Mouse (Mus musculus) mature B cell (primary cell): ENCODE data around the gene Klhl33.
"Not testable (repeated sequence)": the region's sequence is repeated elsewhere in the genome, so short reads cannot be mapped to it uniquely, and the experiment has no call there.

Source experiments
- in situ Hi-C: fragments of 300-500 bp; cut with MboI; formaldehyde crosslinking; loops from 2 replicates; pipeline ENCODE4 v1.14.3; 2019

The Klhl33 gene

DNA sequence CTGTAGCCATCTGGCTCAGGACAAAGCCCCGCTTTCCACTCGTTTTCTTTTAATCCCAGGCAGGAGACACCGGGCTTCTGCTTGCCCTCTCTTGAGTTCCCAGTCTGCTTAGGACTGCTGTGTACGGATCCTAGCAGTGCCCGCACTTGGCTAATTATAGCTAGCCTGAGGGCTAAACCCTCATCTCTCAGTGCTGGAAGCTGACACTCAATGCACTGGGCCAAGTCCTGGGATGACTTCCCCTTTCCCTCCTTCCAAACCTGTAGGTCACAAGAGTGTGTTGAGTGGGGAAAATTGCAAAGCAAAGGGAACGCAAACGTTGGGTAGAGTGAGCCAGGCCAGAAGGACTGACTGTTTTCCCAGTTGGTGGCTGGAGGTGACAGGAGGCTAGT lies at the start of gene Klhl33:
Klhl33 (minus strand) TSS at position 134 of the 392 bp plus-strand sequence.
- in situ Hi-C loops: no loop called here

DNA sequence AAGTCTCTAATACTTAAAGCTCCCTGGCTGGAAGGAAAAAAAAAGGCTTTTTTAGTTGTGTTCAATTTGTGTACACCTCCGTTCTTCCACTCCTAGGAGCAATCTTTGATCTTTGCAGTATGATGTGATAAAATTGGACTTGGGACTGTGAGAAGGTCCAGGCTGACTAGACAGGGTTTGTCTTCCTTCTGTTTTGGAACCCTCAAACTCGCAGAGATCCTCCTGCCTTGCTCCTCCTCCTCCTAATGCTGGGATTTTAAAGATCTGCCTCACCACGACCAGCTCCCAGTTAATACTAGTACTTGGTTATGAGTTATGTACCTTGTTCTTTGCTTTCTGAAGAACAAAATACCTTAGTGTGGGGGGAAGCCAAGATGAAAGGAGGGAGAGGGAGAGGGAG lies 48.2 kb upstream of the Klhl33 start:
- in situ Hi-C loops: not testable (repeated sequence)

GRCm38 (mm10) chr14:50945081-50945480 lies 47.8 kb upstream of the Klhl33 start:
- in situ Hi-C loops: not testable (repeated sequence)

- in situ Hi-C loops: not testable (repeated sequence)
These were observed 47.3 kb upstream of the Klhl33 start for GRCm38 (mm10) chr14:50944668-50945033.

GRCm38 (mm10) chr14:50943932-50944667 lies 46.8 kb upstream of the Klhl33 start, which contains the start of gene Gm49342:
Gm49342 (plus strand) TSS chr14:50944517.
- in situ Hi-C loops: no loop called here

- in situ Hi-C loops: loop anchor here (10.0 kb wide), 1 partner anchor 134 kb away; the partner anchor contains the start of genes Ccnb1ip1 and Parp2
These were observed 41.6 kb upstream of the Klhl33 start for GRCm38 (mm10) chr14:50938940-50939339.

- in situ Hi-C loops: loop anchor here (10.0 kb wide), 1 partner anchor 134 kb away; the partner anchor contains the start of genes Ccnb1ip1 and Parp2
These were observed 41.0 kb upstream of the Klhl33 start for GRCm38 (mm10) chr14:50938119-50938908.

DNA sequence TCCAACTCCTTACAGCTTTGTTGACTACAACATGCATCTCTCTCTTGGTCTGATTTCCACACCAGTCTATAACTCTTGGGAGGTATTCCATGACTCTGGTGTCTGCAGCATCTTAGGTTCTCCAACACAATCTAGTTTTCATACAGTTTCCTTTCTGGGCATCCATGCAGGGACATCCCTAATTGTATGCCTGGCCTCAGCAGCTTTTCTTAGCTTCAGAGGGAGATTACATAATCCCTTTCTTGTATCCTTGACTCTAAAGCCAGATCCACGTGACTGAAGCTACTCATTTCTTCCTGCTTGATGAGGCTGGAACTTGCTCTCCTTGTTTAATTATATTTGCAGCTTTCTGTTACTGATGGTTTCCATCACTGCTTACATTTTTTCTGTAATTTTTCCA lies 39.3 kb upstream of the Klhl33 start:
- in situ Hi-C loops: loop anchor here (10.0 kb wide), 1 partner anchor 132 kb away; the partner anchor contains the start of genes Ccnb1ip1 and Parp2

DNA sequence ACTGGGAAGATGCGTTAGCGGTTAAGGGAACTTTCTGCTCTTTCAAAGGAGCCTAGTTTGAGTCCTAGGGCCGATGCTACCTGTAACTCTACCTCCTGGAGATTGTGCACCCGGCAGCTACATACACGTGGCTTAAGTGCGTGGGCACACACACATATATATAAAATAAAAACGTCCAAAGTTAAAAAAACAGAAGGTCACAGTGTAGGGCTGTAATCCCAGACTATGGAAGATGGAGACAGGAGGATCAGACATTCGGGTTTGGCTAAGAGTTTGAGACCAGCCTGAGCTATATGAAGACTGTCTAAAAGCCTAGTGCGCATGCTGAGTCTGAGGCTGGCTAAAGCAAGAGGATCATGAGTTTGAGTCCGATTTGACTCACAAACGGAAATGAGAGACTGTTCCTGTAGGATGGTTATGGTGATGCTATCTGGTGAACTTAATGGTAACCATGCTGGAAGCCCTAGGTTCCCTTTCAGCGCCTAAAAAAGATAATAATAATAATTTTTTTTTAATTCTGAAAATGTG lies 34.2 kb upstream of the Klhl33 start:
- in situ Hi-C loops: loop anchor here (10.0 kb wide), 1 partner anchor 127 kb away; the partner anchor contains the start of genes Ccnb1ip1 and Parp2

- in situ Hi-C loops: loop anchor here (10.0 kb wide), 1 partner anchor 126 kb away; the partner anchor contains the start of genes Ccnb1ip1 and Parp2
These were observed 33.6 kb upstream of the Klhl33 start, which contains the start of the genes Pip4p1 and Pnp for GRCm38 (mm10) chr14:50930754-50931492. Pip4p1 (minus strand) TSS chr14:50930856. Pnp (plus strand) TSS chr14:50931082.

DNA sequence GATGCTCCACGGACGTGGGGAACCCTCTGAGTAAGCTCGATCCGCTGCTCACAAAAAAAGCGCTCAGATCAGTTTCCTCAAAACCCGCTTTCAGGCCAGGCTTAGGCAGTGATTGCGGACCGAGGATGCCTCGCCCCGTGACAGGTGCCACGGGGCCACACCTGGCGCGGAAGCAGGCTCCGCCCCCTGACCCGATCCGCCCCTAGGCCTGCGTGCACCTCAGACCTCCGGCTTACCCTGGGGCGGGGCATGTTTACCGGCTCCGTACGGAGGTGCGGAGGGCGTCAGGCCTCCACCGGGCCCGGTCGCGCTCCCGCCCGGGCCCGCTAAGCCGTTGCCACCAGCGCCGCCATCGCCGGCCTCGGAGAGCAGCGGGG lies 33.1 kb upstream of the Klhl33 start:
- in situ Hi-C loops: loop anchor here (10.0 kb wide), 1 partner anchor 126 kb away; the partner anchor contains the start of genes Ccnb1ip1 and Parp2

GRCm38 (mm10) chr14:50929951-50930350 lies 32.6 kb upstream of the Klhl33 start:
- in situ Hi-C loops: loop anchor here (10.0 kb wide), 3 partner anchors 105 to 135 kb away; partner anchors contain the start of genes Ccnb1ip1 and Parp2

- in situ Hi-C loops: loop anchor here (10.0 kb wide), 2 partner anchors 103 to 137 kb away; no protein-coding TSS in a partner anchor
These were observed 30.1 kb upstream of the Klhl33 start for GRCm38 (mm10) chr14:50927366-50927765.

DNA sequence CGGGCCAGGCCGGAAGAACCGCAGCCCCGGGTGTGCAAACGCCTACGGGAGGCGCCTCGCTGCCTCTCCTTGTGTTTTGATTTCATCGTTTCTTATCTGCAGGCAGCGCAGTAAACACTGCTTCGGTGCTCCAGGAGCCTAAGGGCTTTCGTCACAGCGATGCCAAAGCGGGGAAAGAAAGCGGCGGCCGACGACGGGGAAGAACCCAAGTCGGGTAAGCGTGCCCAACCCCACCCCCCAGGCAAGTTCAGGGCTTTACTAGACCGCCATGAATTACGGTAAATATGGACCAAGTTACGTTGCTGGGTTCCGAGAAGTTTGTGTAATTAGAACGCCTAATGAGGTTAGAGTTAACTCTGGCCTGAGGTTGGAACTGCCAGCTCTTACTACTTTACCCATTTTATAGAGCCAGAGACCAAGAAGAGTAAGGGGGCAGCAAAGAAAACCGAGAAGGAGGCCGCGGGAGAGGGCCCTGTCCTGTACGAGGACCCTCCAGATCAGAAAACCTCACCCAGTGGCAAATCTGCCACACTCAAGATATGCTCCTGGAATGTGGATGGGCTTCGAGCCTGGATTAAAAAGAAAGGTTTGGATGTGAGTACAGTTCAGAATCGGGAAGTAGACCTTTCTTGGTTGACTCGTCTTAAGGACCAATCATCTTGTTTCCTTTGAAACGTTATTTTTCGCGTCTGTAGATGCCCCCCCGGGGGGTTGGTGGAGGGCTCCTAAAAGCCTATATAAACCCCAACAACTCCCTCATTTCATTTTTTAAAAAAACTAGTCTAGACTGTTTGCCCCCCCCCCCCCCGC lies 28.0 kb upstream of the Klhl33 start:
- in situ Hi-C loops: loop anchor here (10.0 kb wide), 2 partner anchors 101 to 139 kb away; no protein-coding TSS in a partner anchor

- in situ Hi-C loops: loop anchor here (10.0 kb wide), 2 partner anchors 100 to 140 kb away; no protein-coding TSS in a partner anchor
These were observed 27.2 kb upstream of the Klhl33 start, which contains the start of the genes Osgep and Apex1 for GRCm38 (mm10) chr14:50924281-50925064. Osgep (minus strand) TSS chr14:50924893. Apex1 (plus strand) TSS chr14:50924968.

DNA sequence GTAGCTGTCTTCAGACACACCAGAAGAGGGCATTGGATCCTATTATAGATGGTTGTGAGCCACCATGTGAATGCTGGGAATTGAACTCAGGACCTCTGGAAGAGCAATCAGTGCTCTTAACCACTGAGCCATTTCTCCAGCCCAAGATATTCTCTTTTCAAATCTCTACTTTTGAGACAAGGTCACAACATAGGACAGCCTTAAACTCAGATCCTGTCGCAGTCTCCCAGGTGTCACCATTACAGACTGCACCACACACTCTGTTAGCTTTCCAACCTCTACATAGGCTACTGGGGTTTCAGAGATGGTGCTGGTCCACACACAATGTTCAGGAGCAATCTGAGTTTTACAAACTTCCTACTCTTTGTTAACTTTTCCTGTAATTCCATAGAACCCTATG lies 26.1 kb upstream of the Klhl33 start:
- in situ Hi-C loops: loop anchor here (10.0 kb wide), 2 partner anchors 99 to 141 kb away; no protein-coding TSS in a partner anchor

GRCm38 (mm10) chr14:50911356-50911755 lies 14.0 kb upstream of the Klhl33 start:
- in situ Hi-C loops: no loop called here

- in situ Hi-C loops: no loop called here
These were observed 10.8 kb upstream of the Klhl33 start for GRCm38 (mm10) chr14:50908126-50908525.

GRCm38 (mm10) chr14:50905327-50905726 lies 8.0 kb upstream of the Klhl33 start:
- in situ Hi-C loops: not testable (repeated sequence)
